Mouse (Mus musculus) hindbrain, embryonic 10.5 days (tissue): ENCODE data around the gene Nup214. TPM values are rescaled to one million over a fixed set of nuclear protein-coding genes. Genes with fewer than 3 reads are reported as not detected.

Experiments
- DNase-seq: peaks from one replicate; pipeline ENCODE4 v3.0.0-alpha.2; 2017; ENCODE audit warnings: low spot score
- H3K27ac ChIP-seq: fragments of 300-500 bp; sonication (generic); 2 replicates; pipeline ENCODE4 v1.5.1; 2016; ENCODE audit warnings: mild to moderate bottlenecking, moderate library complexity
- H3K27me3 ChIP-seq: fragments of 300-500 bp; sonication (generic); 2 replicates; pipeline ENCODE4 v1.6.1; 2016; ENCODE audit warnings: mild to moderate bottlenecking; ENCODE audit not compliant: poor library complexity, insufficient read depth, severe bottlenecking
- H3K36me3 ChIP-seq: fragments of 300-500 bp; sonication (generic); 2 replicates; pipeline ENCODE4 v1.6.1; 2016; ENCODE audit warnings: mild to moderate bottlenecking, moderate library complexity
- H3K4me1 ChIP-seq: fragments of 300-500 bp; sonication (generic); replicated peaks from 2 replicates; pipeline ENCODE4 v1.6.1; 2016; ENCODE audit warnings: mild to moderate bottlenecking
- H3K4me3 ChIP-seq: fragments of 300-500 bp; sonication (generic); 2 replicates; pipeline ENCODE4 v1.5.1; 2016; ENCODE audit warnings: mild to moderate bottlenecking, moderate library complexity
- H3K9me3 ChIP-seq: fragments of 300-500 bp; sonication (generic); 2 replicates; pipeline ENCODE4 v1.6.1; 2016; ENCODE audit warnings: mild to moderate bottlenecking, moderate library complexity
- WGBS: fragments of 180-500 bp; shearing (Covaris S2); methylation state at CpG from one replicate; pipeline ENCODE4 v1.1.7; 2016; 5-methylcytosine and 5-hydroxymethylcytosine counted together
- polyA plus RNA-seq: library from polyadenylated mRNA; unstranded; fragments of >200 nt; fragmentation: Nextera tagmentation; extraction: Ambion mirVana; gene quantifications from 2 replicates; pipeline ENCODE4 v1.2.1, GENCODE M21; 2016

Gene Nup214
- polyA plus RNA-seq, 1 experiment from 2014 or later: 99.3 TPM

DNA sequence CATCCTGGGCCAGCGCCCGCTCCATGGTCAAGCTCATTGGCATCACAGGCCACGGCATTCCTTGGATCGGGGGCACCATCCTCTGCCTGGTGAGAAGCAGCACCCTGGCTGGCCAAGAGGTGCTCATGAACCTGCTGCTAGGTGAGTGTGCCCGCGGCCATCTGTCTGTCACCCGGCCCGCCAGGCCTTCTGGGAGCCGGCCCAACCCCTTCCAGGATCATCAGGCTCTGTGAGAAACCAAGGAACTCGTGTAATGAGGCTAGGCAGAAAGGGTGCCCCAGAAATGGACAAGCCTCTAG, 121.8 kb downstream of the Nup214 start:
- Histone ChIP-seq H3K4me1 (peaks cover 24% of the 10 kb centered on the region), H3K36me3 (peaks cover 5% of the 10 kb centered on the region; the same call in 1 of the 2 replicates), H3K9me3 (peaks cover 3% of the 10 kb centered on the region; the same call in 1 of the 2 replicates), H3K27me3 (no peaks in the 10 kb centered on the region), H3K4me3 (peak overlapping the region; percentile 44), H3K27ac (peak overlapping the region; percentile 89)
- WGBS: 87% methylated on average over 10 of the region's 10 CpGs
- no peak for DNase-seq

DNA sequence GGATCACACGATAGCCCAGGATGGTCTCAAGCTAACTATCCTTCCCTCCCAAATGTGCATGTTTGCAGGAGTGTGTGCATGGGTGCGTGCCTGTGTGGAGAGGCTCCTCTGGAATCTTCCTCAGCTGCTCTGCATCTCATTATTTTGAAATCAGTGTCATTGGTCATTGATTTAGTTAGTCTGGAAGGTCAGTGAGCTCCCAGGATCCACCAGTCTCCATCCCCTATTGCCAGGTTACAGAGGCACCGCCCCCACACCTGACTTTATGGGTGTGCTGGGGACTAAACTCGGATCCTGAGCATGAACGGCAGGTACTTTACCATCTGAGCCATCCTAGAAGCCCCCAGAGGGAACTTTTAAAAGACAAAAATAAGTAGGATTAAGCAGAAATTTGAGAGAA, 128.7 kb downstream of the Nup214 start:
- H3K27me3 ChIP-seq: no peaks in the 10 kb centered on the region
- DNase-seq: no peak
- H3K4me3 ChIP-seq: peak overlapping the region; percentile 36
- H3K27ac ChIP-seq: peak overlapping the region; percentile 62
- peaks cover 3% of the 10 kb centered on the region; the same call in 1 of the 2 replicates for H3K9me3 ChIP-seq
- H3K4me1 ChIP-seq: peaks cover 36% of the 10 kb centered on the region
- WGBS: 61% methylated on average over 5 of the region's 5 CpGs
- H3K36me3 ChIP-seq: peaks cover 5% of the 10 kb centered on the region; the same call in 1 of the 2 replicates

GRCm38 (mm10) chr2:32103557-32103956, 129.3 kb downstream of the Nup214 start:
- peak overlapping the region; percentile 62; the same call in 1 of the 2 replicates for H3K27ac ChIP-seq
- peaks cover 36% of the 10 kb centered on the region for H3K4me1 ChIP-seq
- peaks cover 7% of the 10 kb centered on the region for H3K36me3 ChIP-seq
- 79% methylated on average over 7 of the region's 7 CpGs for WGBS
- peaks cover 3% of the 10 kb centered on the region; the same call in 1 of the 2 replicates for H3K9me3 ChIP-seq
- no peak for DNase-seq
- H3K4me3 ChIP-seq: peak overlapping the region; percentile 36
- no peaks in the 10 kb centered on the region for H3K27me3 ChIP-seq

Other genes starting within 250 kb of the Nup214 start
- 0.12 and 0.20 TPM in 2 replicates for gene Qrfp, start 163.9 kb upstream of the Nup214 start, polyA plus RNA-seq
- gene Fibcd1, start 128.4 kb upstream of the Nup214 start, polyA plus RNA-seq: 0.60 and 2.0 TPM in 2 replicates
- gene Lamc3, start 87.1 kb upstream of the Nup214 start, polyA plus RNA-seq: 8.4 and 8.6 TPM in 2 replicates
- 47.3 and 71.6 TPM in 2 replicates for gene Aif1l, start 24.3 kb upstream of the Nup214 start, polyA plus RNA-seq
- gene Fam78a, start 110.4 kb downstream of the Nup214 start, polyA plus RNA-seq: 1.5 and 2.2 TPM in 2 replicates
- gene Plpp7, start 121.1 kb downstream of the Nup214 start, polyA plus RNA-seq: 7.6 and 7.9 TPM in 2 replicates
- gene Prrc2b, start 176.6 kb downstream of the Nup214 start, polyA plus RNA-seq: 55.6 and 68.9 TPM in 2 replicates